Mouse (Mus musculus) ES-E14 (cell line): Measurements from ENCODE around the gene Sar1b. TPM values are rescaled to one million over a fixed set of nuclear protein-coding genes. Genes with fewer than 3 reads are reported as not detected.

ENCODE experiments used
- DNase-seq: peaks from one replicate; pipeline ENCODE4 v3.0.0-alpha.2; 2013; ENCODE audit warnings: low read depth, low spot score
- H3K27ac ChIP-seq: 2 replicates; pipeline ENCODE4 v1.5.1; 2012; ENCODE audit warnings: low read depth, mild to moderate bottlenecking, low read length, moderate library complexity, mixed read lengths; ENCODE audit not compliant: poor library complexity, insufficient read depth, severe bottlenecking
- H3K36me3 ChIP-seq: 2 replicates; pipeline ENCODE4 v1.6.1; 2012; ENCODE audit warnings: mild to moderate bottlenecking, low read length, moderate library complexity, mixed read lengths; ENCODE audit not compliant: control insufficient read depth, poor library complexity, insufficient read depth, severe bottlenecking
- H3K4me1 ChIP-seq, 2 experiments: fragments of 150-350 bp in 1 of 2; sonication (generic) in 1 of 2; 2 replicates each; pipeline ENCODE4 v1.6.1; 2012; ENCODE audit warnings: low read length in 2 of 2, mild to moderate bottlenecking in 1 of 2, mixed read lengths in 1 of 2; ENCODE audit not compliant: control insufficient read depth in 2 of 2, insufficient read depth in 2 of 2, poor library complexity in 1 of 2
- H3K4me3 ChIP-seq, 2 experiments: fragments of 150-350 bp in 1 of 2; sonication (generic) in 1 of 2; 2 replicates each; pipeline ENCODE4 v1.5.1; 2012; ENCODE audit warnings: low read length in 2 of 2, low read depth in 1 of 2, mild to moderate bottlenecking in 1 of 2, mixed read lengths in 1 of 2; ENCODE audit not compliant: insufficient read depth in 1 of 2, poor library complexity in 1 of 2, severe bottlenecking in 1 of 2
- H3K9ac ChIP-seq: 2 replicates; pipeline ENCODE4 v1.6.1; 2012; ENCODE audit warnings: low read depth, mild to moderate bottlenecking, low read length, mixed read lengths; ENCODE audit not compliant: poor library complexity, insufficient read depth, severe bottlenecking
- H3K9me3 ChIP-seq: fragments of 150-350 bp; sonication (generic); 2 replicates; pipeline ENCODE4 v1.6.1; 2012; ENCODE audit warnings: low read depth, mild to moderate bottlenecking, low read length; ENCODE audit not compliant: control insufficient read depth, insufficient read depth
- CHD2 ChIP-seq: IDR thresholded peaks from 2 replicates; pipeline ENCODE4 v1.6.1; 2014; ENCODE audit warnings: mild to moderate bottlenecking, low read depth, low read length, inconsistent platforms
- HCFC1 ChIP-seq: IDR thresholded peaks from 2 replicates; pipeline ENCODE4 v1.6.1; 2012; ENCODE audit warnings: low read length, inconsistent platforms, borderline replicate concordance; ENCODE audit not compliant: insufficient read depth
- MAFK ChIP-seq: IDR thresholded peaks from 2 replicates; pipeline ENCODE4 v1.6.1; 2014; ENCODE audit warnings: mild to moderate bottlenecking, low read depth, low read length, inconsistent platforms; ENCODE audit not compliant: insufficient read depth
- ZC3H11A ChIP-seq: IDR thresholded peaks from 2 replicates; pipeline ENCODE4 v1.6.1; 2012; ENCODE audit warnings: low read depth, mild to moderate bottlenecking, inconsistent platforms, low read length, borderline replicate concordance
- ZNF384 ChIP-seq: IDR thresholded peaks from 2 replicates; pipeline ENCODE4 v1.6.1; 2012; ENCODE audit warnings: low read depth, low read length, inconsistent platforms
- in situ Hi-C, 2 experiments: fragments of 600-800 bp; cut with MboI; formaldehyde crosslinking; loops; one replicate each; pipeline ENCODE4 v1.15.1; 2025; ENCODE audit warnings: low sequenced_read_pairs in 2 of 2, inconsistent platforms in 1 of 2; ENCODE audit not compliant: unreplicated experiment in 2 of 2
- total RNA-seq: library from RNA; depleted of rRNA; stranded (reverse); fragments of 300-350 nt; gene quantifications from 2 replicates; pipeline ENCODE4 v1.2.3, GENCODE M21; 2012; rRNA removed

The Sar1b gene
- total RNA-seq, 1 experiment = 86.1 TPM

DNA sequence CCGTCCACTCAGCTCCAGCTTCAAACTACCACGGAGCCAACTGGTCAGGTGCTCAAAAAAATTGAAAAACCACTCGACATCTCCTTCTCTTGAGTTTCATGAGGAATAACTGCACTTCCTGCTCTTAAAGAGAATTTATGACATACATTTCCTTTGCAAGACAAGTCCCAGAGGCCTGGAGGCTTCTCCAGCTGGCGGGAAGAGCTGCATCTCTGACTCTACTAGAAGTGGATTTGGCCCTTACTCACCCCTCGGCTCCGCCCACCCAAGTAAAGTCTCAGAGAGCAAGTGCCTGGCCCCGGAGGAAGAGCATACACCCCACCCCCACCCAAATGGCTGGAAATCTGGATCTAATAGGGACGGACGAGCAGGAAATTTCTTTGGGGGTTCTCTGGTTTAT, 77.7 kb downstream of the Sar1b start:
- Histone ChIP-seq H3K4me3 (no peak overlapping the region), H3K4me1 (peaks cover 0 to 12% of the 10 kb centered on the region in 2 experiments; a peak in 2 of 4 replicates), H3K36me3 (peaks cover 22% of the 10 kb centered on the region; the same call in 1 of the 2 replicates), H3K9ac (no peak overlapping the region), H3K27ac (no peak overlapping the region), H3K9me3 (no peaks in the 10 kb centered on the region)
- TF ChIP-seq HCFC1 = no peak
- TF ChIP-seq ZNF384 = no peak
- no peak for TF ChIP-seq ZC3H11A
- no peak for TF ChIP-seq MAFK
- TF ChIP-seq CHD2 = no peak
- in situ Hi-C loops = no loop called here
- no peak for DNase-seq

Other genes starting within 250 kb of the Sar1b start
- 23.4 and 27.4 TPM in 2 replicates for gene Phykpl, start 178.9 kb upstream of the Sar1b start, total RNA-seq
- gene Hnrnpab, start 156.8 kb upstream of the Sar1b start, total RNA-seq = 334 and 505 TPM in 2 replicates
- 452 and 461 TPM in 2 replicates for gene Nhp2, start 144.0 kb upstream of the Sar1b start, total RNA-seq
- 41.1 and 96.5 TPM in 2 replicates for gene Rmnd5b, start 127.8 kb upstream of the Sar1b start, total RNA-seq
- 23.7 and 43.8 TPM in 2 replicates for gene N4bp3, start 112.8 kb upstream of the Sar1b start, total RNA-seq
- gene D930048N14Rik, start 112.7 kb upstream of the Sar1b start, total RNA-seq = 4.1 and 12.2 TPM in 2 replicates
- 21.7 and 38.8 TPM in 2 replicates for gene 0610009B22Rik, start 74.8 kb upstream of the Sar1b start, total RNA-seq
- 9.3 and 10.9 TPM in 2 replicates for gene Sec24a, start 53 bp upstream of the Sar1b start, total RNA-seq
- gene Jade2, start 94.0 kb downstream of the Sar1b start, total RNA-seq = 11.5 and 11.8 TPM in 2 replicates
- 49.4 and 61.7 TPM in 2 replicates for gene Cdkn2aipnl, start 204.0 kb downstream of the Sar1b start, total RNA-seq
- gene Ube2b, start 237.1 kb downstream of the Sar1b start, total RNA-seq = 47.9 and 58.3 TPM in 2 replicates
- 3.6 and 4.6 TPM in 2 replicates for gene Cdkl3, start 240.5 kb downstream of the Sar1b start, total RNA-seq